Mouse (Mus musculus): ENCODE measurements around the gene Smarcc2. TPM values are rescaled to one million over a fixed set of nuclear protein-coding genes. Genes with fewer than 3 reads are reported as not detected.
"Not testable (repeated sequence)": the region's sequence is repeated elsewhere in the genome, so short reads cannot be mapped to it uniquely, and the experiment has no call there.

Smarcc2 gene
- polyA plus RNA-seq, 1 experiment from 2014 or later = 77.2 TPM

- H3K9me3 ChIP-seq (replicated peaks) = no peaks in the 10 kb centered on the region
- no peaks in the 10 kb centered on the region for H3K27me3 ChIP-seq
- H3K36me3 ChIP-seq = peaks cover 11% of the 10 kb centered on the region
- WGBS = 75% methylated on average over 4 of the region's 4 CpGs
- ATAC-seq (replicated peaks; ENCODE audit: low FRiP score) = no peak
- peaks cover 60% of the 10 kb centered on the region for H3K4me1 ChIP-seq
- no peak overlapping the region for H3K27ac ChIP-seq
- no peak overlapping the region for H3K4me2 ChIP-seq
- no peak overlapping the region for H3K9ac ChIP-seq
- H3K4me3 ChIP-seq (replicated peaks) = no peak overlapping the region
Observed at GRCm38 (mm10) chr10:128495903-128496302, 36.9 kb downstream of the Smarcc2 start.

- ATAC-seq (replicated peaks; ENCODE audit: low FRiP score) = no peak
Observed at GRCm38 (mm10) chr10:128496509-128497077, 37.5 kb downstream of the Smarcc2 start.

GRCm38 (mm10) chr10:128497134-128497737 lies 38.2 kb downstream of the Smarcc2 start:
- Histone ChIP-seq H3K9ac (0 out of 2 replicates have a peak overlapping the region, but pooled peaks have one; percentile 7), H3K4me3 (replicated peaks) (no peak overlapping the region), H3K9me3 (replicated peaks) (no peaks in the 10 kb centered on the region), H3K4me1 (peaks cover 46% of the 10 kb centered on the region), H3K27me3 (no peaks in the 10 kb centered on the region), H3K27ac (no peak overlapping the region), H3K4me2 (no peak overlapping the region), H3K36me3 (no peaks in the 10 kb centered on the region)
- 36% methylated on average over 6 of the region's 6 CpGs for WGBS
- no peak for ATAC-seq (replicated peaks; ENCODE audit: low FRiP score)

More at GRCm38 (mm10) chr10:128496509-128497077, 37.5 kb downstream of the Smarcc2 start:
- Histone ChIP-seq H3K27me3 (no peaks in the 10 kb centered on the region), H3K4me1 (peaks cover 53% of the 10 kb centered on the region), H3K4me2 (no peak overlapping the region), H3K9ac (0 out of 2 replicates have a peak overlapping the region, but pooled peaks have one; percentile 6), H3K9me3 (replicated peaks) (no peaks in the 10 kb centered on the region), H3K4me3 (replicated peaks) (no peak overlapping the region), H3K27ac (no peak overlapping the region), H3K36me3 (peaks cover 4% of the 10 kb centered on the region)
- 22% methylated on average over 6 of the region's 6 CpGs for WGBS

- H3K4me1 ChIP-seq = peaks cover 41% of the 10 kb centered on the region
- peak within 1 kb of the TSS; percentile 82 for H3K4me2 ChIP-seq
- ATAC-seq (replicated peaks; ENCODE audit: low FRiP score) = peak; percentile 91
- H3K9me3 ChIP-seq (replicated peaks) = no peaks in the 10 kb centered on the region
- WGBS = under 1% methylated on average over 27 of the region's 27 CpGs
- no peaks in the 10 kb centered on the region for H3K27me3 ChIP-seq
- H3K4me3 ChIP-seq (replicated peaks) = peak within 1 kb of the TSS; percentile 59
- H3K27ac ChIP-seq = peak within 1 kb of the TSS; percentile 92
- no peaks in the 10 kb centered on the region for H3K36me3 ChIP-seq
- peak within 1 kb of the TSS; percentile 32 for H3K9ac ChIP-seq
Observed at GRCm38 (mm10) chr10:128498590-128498989, 39.5 kb downstream of the Smarcc2 start, which contains the start of gene Myl6b. TSS of gene Myl6b (minus strand) at chr10:128498685.

GRCm38 (mm10) chr10:128499116-128499671 lies 40.1 kb downstream of the Smarcc2 start:
- Histone ChIP-seq H3K9me3 (replicated peaks) (no peaks in the 10 kb centered on the region), H3K4me2 (peak overlapping the region; percentile 82), H3K4me1 (peaks cover 41% of the 10 kb centered on the region), H3K27ac (peak overlapping the region; percentile 92), H3K9ac (peak overlapping the region; percentile 32), H3K36me3 (no peaks in the 10 kb centered on the region), H3K27me3 (no peaks in the 10 kb centered on the region), H3K4me3 (replicated peaks) (peak overlapping the region; percentile 59)
- peak; percentile 47 for ATAC-seq (replicated peaks; ENCODE audit: low FRiP score)
- under 1% methylated on average over 21 of the region's 21 CpGs for WGBS

GRCm38 (mm10) chr10:128502341-128502740 lies 43.3 kb downstream of the Smarcc2 start:
- Histone ChIP-seq H3K4me2 (no peak overlapping the region), H3K27ac (no peak overlapping the region), H3K4me1 (peaks cover 28% of the 10 kb centered on the region), H3K9ac (no peak overlapping the region), H3K4me3 (replicated peaks) (no peak overlapping the region), H3K36me3 (no peaks in the 10 kb centered on the region), H3K9me3 (replicated peaks) (no peaks in the 10 kb centered on the region), H3K27me3 (no peaks in the 10 kb centered on the region)
- WGBS = 71% methylated on average over 5 of the region's 5 CpGs
- ATAC-seq (replicated peaks; ENCODE audit: low FRiP score) = no peak

GRCm38 (mm10) chr10:128503532-128503931 lies 44.5 kb downstream of the Smarcc2 start:
- Histone ChIP-seq H3K9me3 (replicated peaks) (no peaks in the 10 kb centered on the region), H3K9ac (no peak overlapping the region), H3K27ac (no peak overlapping the region), H3K4me2 (no peak overlapping the region), H3K36me3 (no peaks in the 10 kb centered on the region; the same call in 1 of the 2 replicates), H3K4me1 (peaks cover 17% of the 10 kb centered on the region), H3K27me3 (no peaks in the 10 kb centered on the region), H3K4me3 (replicated peaks) (no peak overlapping the region)
- 70% methylated on average over 8 of the region's 8 CpGs for WGBS
- ATAC-seq (replicated peaks; ENCODE audit: low FRiP score) = no peak

- Histone ChIP-seq H3K9ac (no peak overlapping the region), H3K36me3 (no peaks in the 10 kb centered on the region; the same call in 1 of the 2 replicates), H3K4me3 (replicated peaks) (no peak overlapping the region), H3K27ac (no peak overlapping the region), H3K9me3 (replicated peaks) (no peaks in the 10 kb centered on the region), H3K27me3 (no peaks in the 10 kb centered on the region), H3K4me1 (peaks cover 17% of the 10 kb centered on the region), H3K4me2 (no peak overlapping the region)
- ATAC-seq (replicated peaks; ENCODE audit: low FRiP score) = no peak
- WGBS = 80% methylated on average over 3 of the region's 3 CpGs
Observed at GRCm38 (mm10) chr10:128504012-128504411, 45.0 kb downstream of the Smarcc2 start.

- ATAC-seq (replicated peaks; ENCODE audit: low FRiP score) = no peak
- Histone ChIP-seq H3K36me3 (peaks cover 1% of the 10 kb centered on the region), H3K27me3 (no peaks in the 10 kb centered on the region), H3K9me3 (replicated peaks) (no peaks in the 10 kb centered on the region), H3K4me2 (no peak overlapping the region), H3K9ac (no peak overlapping the region), H3K27ac (no peak overlapping the region), H3K4me1 (peaks cover 12% of the 10 kb centered on the region), H3K4me3 (replicated peaks) (no peak overlapping the region)
- 63% methylated on average over 9 of the region's 9 CpGs for WGBS
Observed at GRCm38 (mm10) chr10:128504641-128505370, 45.8 kb downstream of the Smarcc2 start.

GRCm38 (mm10) chr10:128505371-128505667 lies 46.3 kb downstream of the Smarcc2 start:
- 55% methylated on average over 5 of the region's 5 CpGs for WGBS
- H3K36me3 ChIP-seq, H3K4me1 ChIP-seq: not testable (repeated sequence)

GRCm38 (mm10) chr10:128505974-128506373 lies 46.9 kb downstream of the Smarcc2 start:
- Histone ChIP-seq H3K27ac (no peak overlapping the region), H3K36me3 (peaks cover 7% of the 10 kb centered on the region), H3K4me2 (no peak overlapping the region), H3K4me3 (replicated peaks) (no peak overlapping the region), H3K9ac (no peak overlapping the region), H3K27me3 (no peaks in the 10 kb centered on the region), H3K9me3 (replicated peaks) (no peaks in the 10 kb centered on the region), H3K4me1 (peaks cover 9% of the 10 kb centered on the region; the same call in 1 of the 2 replicates)
- 95% methylated on average over 14 of the region's 14 CpGs for WGBS
- no peak for ATAC-seq (replicated peaks; ENCODE audit: low FRiP score)

More at GRCm38 (mm10) chr10:128505371-128505667, 46.3 kb downstream of the Smarcc2 start:
- H3K4me3 ChIP-seq (replicated peaks); ATAC-seq (replicated peaks; ENCODE audit: low FRiP score); H3K9me3 ChIP-seq (replicated peaks); H3K27me3 ChIP-seq; H3K4me2 ChIP-seq; H3K27ac ChIP-seq; H3K9ac ChIP-seq: not testable (repeated sequence)

GRCm38 (mm10) chr10:128508260-128508659 lies 49.2 kb downstream of the Smarcc2 start:
- H3K9ac ChIP-seq = no peak overlapping the region
- H3K27me3 ChIP-seq = no peaks in the 10 kb centered on the region
- no peak overlapping the region for H3K4me3 ChIP-seq (replicated peaks)
- no peaks in the 10 kb centered on the region for H3K9me3 ChIP-seq (replicated peaks)
- H3K4me2 ChIP-seq = no peak overlapping the region
- H3K27ac ChIP-seq = no peak overlapping the region
- 77% methylated on average over 9 of the region's 9 CpGs for WGBS
- peaks cover 22% of the 10 kb centered on the region for H3K36me3 ChIP-seq
- no peak for ATAC-seq (replicated peaks; ENCODE audit: low FRiP score)
- peaks cover 9% of the 10 kb centered on the region; the same call in 1 of the 2 replicates for H3K4me1 ChIP-seq
